Mouse (Mus musculus): ENCODE results near the gene Ssh2. TPM values are rescaled to one million over a fixed set of nuclear protein-coding genes. Genes with fewer than 3 reads are reported as not detected.

The Ssh2 gene
- total RNA-seq, 1 experiment, result 7.7 TPM

DNA sequence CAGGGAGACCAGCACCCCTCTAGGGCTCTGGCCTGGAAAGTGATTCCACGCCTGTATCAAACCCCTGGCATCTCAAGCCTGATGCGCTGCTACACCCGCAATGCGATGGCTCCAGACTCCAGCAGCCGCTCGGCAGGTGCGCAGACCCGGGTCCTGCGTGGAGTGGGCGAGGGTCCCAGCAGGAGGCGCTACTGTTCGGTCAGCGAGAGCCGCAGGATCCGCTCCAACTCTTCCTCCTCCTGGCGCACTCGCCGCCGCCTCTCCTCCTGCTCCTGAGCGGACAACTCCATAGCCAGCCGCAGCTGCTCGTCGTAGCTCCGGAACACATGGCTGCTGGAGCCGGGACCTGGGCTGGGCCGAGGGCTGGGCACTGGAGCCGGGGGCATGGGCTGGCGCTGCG is 255.3 kb downstream of the Ssh2 start:
- H3K9ac ChIP-seq (ENCODE audit: insufficient read depth, low read depth, low read length, poor library complexity, severe bottlenecking), result peak overlapping the region; percentile 28; the same call in 1 of the 2 replicates
- H3K4me3 ChIP-seq (ENCODE audit: insufficient read depth in 1 of 2, low read depth in 1 of 2, low read length in 2 of 2, poor library complexity in 1 of 2, severe bottlenecking in 1 of 2), result peak overlapping the region; percentile 45 to 54
- no peak for DNase-seq (ENCODE audit: low read depth, low spot score)
- no peaks in the 10 kb centered on the region for H3K9me3 ChIP-seq (ENCODE audit: control insufficient read depth, insufficient read depth, low read depth, low read length)
- in situ Hi-C loops (cut with MboI; ENCODE audit: low sequenced_read_pairs in 2 of 2, unreplicated experiment in 2 of 2), result no loop called here
- H3K27ac ChIP-seq (ENCODE audit: insufficient read depth, low read depth, low read length, poor library complexity, severe bottlenecking), result no peak overlapping the region
- H3K4me1 ChIP-seq (ENCODE audit: control insufficient read depth in 2 of 2, insufficient read depth in 2 of 2, low read length in 2 of 2, poor library complexity in 1 of 2), result peaks cover 0 to 14% of the 10 kb centered on the region in 2 experiments; a peak in 1 of 4 replicates
- TF ChIP-seq CHD2 (IDR thresholded peaks at IDR 0.05; ENCODE audit: low read depth, low read length) (no peak), ZNF384 (IDR thresholded peaks at IDR 0.05; ENCODE audit: low read depth, low read length) (no peak), MAFK (IDR thresholded peaks at IDR 0.05; ENCODE audit: insufficient read depth, low read depth, low read length) (no peak), HCFC1 (IDR thresholded peaks at IDR 0.05; ENCODE audit: borderline replicate concordance, insufficient read depth, low read length) (no peak), ZC3H11A (IDR thresholded peaks at IDR 0.05; ENCODE audit: borderline replicate concordance, low read depth, low read length) (no peak)
- H3K36me3 ChIP-seq (ENCODE audit: control insufficient read depth, insufficient read depth, low read length, poor library complexity, severe bottlenecking), result no peaks in the 10 kb centered on the region

DNA sequence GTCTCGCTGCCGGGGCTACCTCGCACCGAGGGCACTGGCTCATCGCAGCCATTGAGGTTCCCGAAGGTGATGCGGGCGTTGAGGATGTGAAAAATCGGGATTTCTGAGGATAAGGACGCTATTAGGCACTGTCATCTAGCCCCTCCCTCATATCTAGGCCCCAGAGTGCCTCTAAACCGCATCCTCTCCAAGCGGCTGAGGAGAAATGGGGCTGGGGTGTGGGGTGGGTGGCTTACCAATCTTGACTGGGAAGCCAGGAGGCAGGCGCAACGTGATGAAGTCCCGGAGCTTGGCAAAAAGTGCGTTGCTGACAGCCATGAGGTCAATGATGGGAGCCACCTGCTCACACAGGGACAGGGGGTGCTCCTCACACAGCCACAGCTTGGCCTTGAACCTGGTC is 256.7 kb downstream of the Ssh2 start:
- TF ChIP-seq HCFC1 (IDR thresholded peaks at IDR 0.05; ENCODE audit: borderline replicate concordance, insufficient read depth, low read length) (no peak), MAFK (IDR thresholded peaks at IDR 0.05; ENCODE audit: insufficient read depth, low read depth, low read length) (no peak), CHD2 (IDR thresholded peaks at IDR 0.05; ENCODE audit: low read depth, low read length) (no peak), ZC3H11A (IDR thresholded peaks at IDR 0.05; ENCODE audit: borderline replicate concordance, low read depth, low read length) (no peak), ZNF384 (IDR thresholded peaks at IDR 0.05; ENCODE audit: low read depth, low read length) (no peak)
- in situ Hi-C loops (cut with MboI; ENCODE audit: low sequenced_read_pairs in 2 of 2, unreplicated experiment in 2 of 2), result no loop called here

DNA sequence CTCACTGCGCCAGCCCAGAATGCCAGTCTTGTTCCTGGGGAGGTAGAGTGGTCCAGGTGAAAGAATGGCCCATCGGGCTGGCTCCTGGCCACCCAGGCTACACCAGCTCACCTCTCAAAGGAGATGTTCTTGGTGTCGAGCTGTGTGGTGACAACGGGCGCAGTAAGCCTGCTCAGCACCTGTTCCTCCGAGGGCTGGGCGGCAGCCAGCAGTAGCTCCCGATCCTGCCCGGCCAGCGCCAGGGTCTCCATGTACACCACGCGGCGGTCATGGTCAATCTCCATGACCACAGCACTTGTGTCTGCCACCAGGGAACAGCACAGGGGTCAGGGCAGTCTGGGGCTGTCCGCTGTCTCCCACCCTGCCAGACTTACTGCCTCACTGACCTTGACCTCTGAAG is 260.1 kb downstream of the Ssh2 start:
- Histone ChIP-seq H3K27ac (ENCODE audit: insufficient read depth, low read depth, low read length, poor library complexity, severe bottlenecking) (no peak overlapping the region), H3K4me1 (ENCODE audit: control insufficient read depth in 2 of 2, insufficient read depth in 2 of 2, low read length in 2 of 2, poor library complexity in 1 of 2) (peaks cover 0 to 4% of the 10 kb centered on the region in 2 experiments; a peak in 1 of 4 replicates), H3K9me3 (ENCODE audit: control insufficient read depth, insufficient read depth, low read depth, low read length) (no peaks in the 10 kb centered on the region), H3K4me3 (ENCODE audit: insufficient read depth in 1 of 2, low read depth in 1 of 2, low read length in 2 of 2, poor library complexity in 1 of 2, severe bottlenecking in 1 of 2) (no peak overlapping the region; a peak in 1 of 4 replicates), H3K9ac (ENCODE audit: insufficient read depth, low read depth, low read length, poor library complexity, severe bottlenecking) (no peak overlapping the region), H3K36me3 (ENCODE audit: control insufficient read depth, insufficient read depth, low read length, poor library complexity, severe bottlenecking) (no peaks in the 10 kb centered on the region)
- in situ Hi-C loops (cut with MboI; ENCODE audit: low sequenced_read_pairs in 2 of 2, unreplicated experiment in 2 of 2), result no loop called here
- no peak for DNase-seq (ENCODE audit: low read depth, low spot score)
- TF ChIP-seq HCFC1 (IDR thresholded peaks at IDR 0.05; ENCODE audit: borderline replicate concordance, insufficient read depth, low read length) (no peak), MAFK (IDR thresholded peaks at IDR 0.05; ENCODE audit: insufficient read depth, low read depth, low read length) (no peak), ZC3H11A (IDR thresholded peaks at IDR 0.05; ENCODE audit: borderline replicate concordance, low read depth, low read length) (no peak), CHD2 (IDR thresholded peaks at IDR 0.05; ENCODE audit: low read depth, low read length) (no peak), ZNF384 (IDR thresholded peaks at IDR 0.05; ENCODE audit: low read depth, low read length) (no peak)

More for the DNA sequence above, 256.7 kb downstream of the Ssh2 start:
- peaks cover 0 to 6% of the 10 kb centered on the region in 2 experiments; a peak in 1 of 4 replicates for H3K4me1 ChIP-seq (ENCODE audit: control insufficient read depth in 2 of 2, insufficient read depth in 2 of 2, low read length in 2 of 2, poor library complexity in 1 of 2)
- no peak overlapping the region for H3K27ac ChIP-seq (ENCODE audit: insufficient read depth, low read depth, low read length, poor library complexity, severe bottlenecking)
- no peak for DNase-seq (ENCODE audit: low read depth, low spot score)
- no peak overlapping the region for H3K4me3 ChIP-seq (ENCODE audit: insufficient read depth in 1 of 2, low read depth in 1 of 2, low read length in 2 of 2, poor library complexity in 1 of 2, severe bottlenecking in 1 of 2)
- H3K36me3 ChIP-seq (ENCODE audit: control insufficient read depth, insufficient read depth, low read length, poor library complexity, severe bottlenecking), result no peaks in the 10 kb centered on the region
- H3K9me3 ChIP-seq (ENCODE audit: control insufficient read depth, insufficient read depth, low read depth, low read length), result no peaks in the 10 kb centered on the region
- H3K9ac ChIP-seq (ENCODE audit: insufficient read depth, low read depth, low read length, poor library complexity, severe bottlenecking), result no peak overlapping the region

DNA sequence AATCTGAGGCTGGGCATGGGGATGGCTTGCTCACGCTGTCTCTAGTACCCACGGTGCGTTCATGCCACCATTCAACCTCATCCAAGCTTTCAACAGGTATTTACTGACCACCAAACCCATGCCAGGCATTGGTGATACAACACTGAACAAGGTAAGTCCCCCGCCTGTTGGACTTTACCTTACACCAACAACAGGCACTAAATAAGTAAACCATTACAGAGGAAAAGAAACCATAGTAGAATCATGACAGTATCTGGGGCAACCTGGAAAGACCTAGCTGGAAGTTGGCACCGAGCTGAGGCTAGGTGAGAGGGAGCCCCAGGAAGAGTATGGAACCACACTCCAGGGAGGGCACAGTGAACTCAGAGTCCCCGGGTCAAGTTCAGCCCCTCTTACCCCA is 260.8 kb downstream of the Ssh2 start:
- H3K27ac ChIP-seq (ENCODE audit: insufficient read depth, low read depth, low read length, poor library complexity, severe bottlenecking), result no peak overlapping the region
- H3K36me3 ChIP-seq (ENCODE audit: control insufficient read depth, insufficient read depth, low read length, poor library complexity, severe bottlenecking), result no peaks in the 10 kb centered on the region
- no peak overlapping the region for H3K9ac ChIP-seq (ENCODE audit: insufficient read depth, low read depth, low read length, poor library complexity, severe bottlenecking)
- no peak for DNase-seq (ENCODE audit: low read depth, low spot score)
- peaks cover 0 to 2% of the 10 kb centered on the region in 2 experiments; a peak in 1 of 4 replicates for H3K4me1 ChIP-seq (ENCODE audit: control insufficient read depth in 2 of 2, insufficient read depth in 2 of 2, low read length in 2 of 2, poor library complexity in 1 of 2)
- no peaks in the 10 kb centered on the region for H3K9me3 ChIP-seq (ENCODE audit: control insufficient read depth, insufficient read depth, low read depth, low read length)
- TF ChIP-seq ZNF384 (IDR thresholded peaks at IDR 0.05; ENCODE audit: low read depth, low read length), result no peak
- TF ChIP-seq MAFK (IDR thresholded peaks at IDR 0.05; ENCODE audit: insufficient read depth, low read depth, low read length), result no peak
- TF ChIP-seq ZC3H11A (IDR thresholded peaks at IDR 0.05; ENCODE audit: borderline replicate concordance, low read depth, low read length), result no peak
- TF ChIP-seq CHD2 (IDR thresholded peaks at IDR 0.05; ENCODE audit: low read depth, low read length), result no peak
- TF ChIP-seq HCFC1 (IDR thresholded peaks at IDR 0.05; ENCODE audit: borderline replicate concordance, insufficient read depth, low read length), result no peak
- in situ Hi-C loops (cut with MboI; ENCODE audit: low sequenced_read_pairs in 2 of 2, unreplicated experiment in 2 of 2), result no loop called here
- no peak overlapping the region for H3K4me3 ChIP-seq (ENCODE audit: insufficient read depth in 1 of 2, low read depth in 1 of 2, low read length in 2 of 2, poor library complexity in 1 of 2, severe bottlenecking in 1 of 2)

Data from ES-E14 (cell line).